Mouse (Mus musculus) cortical plate, adult 2 months (tissue): ENCODE measurements around the gene Nit1. TPM values are rescaled to one million over a fixed set of nuclear protein-coding genes. Genes with fewer than 3 reads are reported as not detected.

Experiments used
- H3K27ac ChIP-seq: fragments of 200-500 bp; 2 replicates; pipeline ENCODE4 v1.5.1; 2012; ENCODE audit warnings: low read length, control low read depth, inconsistent platforms; ENCODE audit not compliant: insufficient read depth
- H3K4me1 ChIP-seq: fragments of 200-500 bp; 2 replicates; pipeline ENCODE4 v1.6.1; 2011; ENCODE audit warnings: low read length; ENCODE audit not compliant: control insufficient read depth, insufficient read depth
- H3K4me3 ChIP-seq: fragments of 200-500 bp; 2 replicates; pipeline ENCODE4 v1.5.1; 2011; ENCODE audit warnings: mild to moderate bottlenecking, low read length, control low read depth; ENCODE audit not compliant: insufficient read depth
- CTCF ChIP-seq: fragments of 200-500 bp; IDR thresholded peaks from 2 replicates; pipeline ENCODE4 v1.5.1; 2011; ENCODE audit warnings: mild to moderate bottlenecking, control low read depth, low read length; ENCODE audit not compliant: insufficient read depth; ENCODE audit errors: extremely low read depth
- POLR2A ChIP-seq: fragments of 200-500 bp; IDR thresholded peaks from 2 replicates; pipeline ENCODE4 v1.6.1; 2011; ENCODE audit warnings: mild to moderate bottlenecking, low read length, control low read depth; ENCODE audit not compliant: insufficient read depth; ENCODE audit errors: extremely low read depth
- polyA plus RNA-seq: library from polyadenylated mRNA; depleted of rRNA; stranded (reverse); fragments of >200 nt; gene quantifications from 2 replicates; pipeline ENCODE4 v1.2.3, GENCODE M21; 2012; rRNA removed

Gene Nit1
- polyA plus RNA-seq, 1 experiment, result 71.3 TPM

DNA sequence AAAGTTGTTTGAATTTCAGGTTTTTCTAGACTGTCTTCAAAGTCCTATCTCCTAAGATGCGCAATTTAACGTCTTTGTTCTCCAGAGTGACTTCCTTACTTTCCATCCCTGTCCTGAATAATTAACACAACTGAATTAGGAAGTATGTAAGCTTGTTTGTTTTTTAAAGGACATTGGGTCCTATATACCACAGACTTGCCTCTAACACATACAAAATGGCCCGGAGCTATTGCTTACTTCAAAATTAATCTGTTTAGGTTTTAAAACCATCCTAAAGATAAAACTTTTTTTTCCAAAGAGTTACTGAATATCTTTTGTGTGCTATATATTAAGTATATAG is 50.4 kb downstream of the Nit1 start:
- H3K4me3 ChIP-seq, result peak overlapping the region; percentile 79
- TF ChIP-seq CTCF (no peak), POLR2A (no peak)
- no peak overlapping the region; the same call in 1 of the 2 replicates for H3K27ac ChIP-seq
- H3K4me1 ChIP-seq, result no peaks in the 10 kb centered on the region

DNA sequence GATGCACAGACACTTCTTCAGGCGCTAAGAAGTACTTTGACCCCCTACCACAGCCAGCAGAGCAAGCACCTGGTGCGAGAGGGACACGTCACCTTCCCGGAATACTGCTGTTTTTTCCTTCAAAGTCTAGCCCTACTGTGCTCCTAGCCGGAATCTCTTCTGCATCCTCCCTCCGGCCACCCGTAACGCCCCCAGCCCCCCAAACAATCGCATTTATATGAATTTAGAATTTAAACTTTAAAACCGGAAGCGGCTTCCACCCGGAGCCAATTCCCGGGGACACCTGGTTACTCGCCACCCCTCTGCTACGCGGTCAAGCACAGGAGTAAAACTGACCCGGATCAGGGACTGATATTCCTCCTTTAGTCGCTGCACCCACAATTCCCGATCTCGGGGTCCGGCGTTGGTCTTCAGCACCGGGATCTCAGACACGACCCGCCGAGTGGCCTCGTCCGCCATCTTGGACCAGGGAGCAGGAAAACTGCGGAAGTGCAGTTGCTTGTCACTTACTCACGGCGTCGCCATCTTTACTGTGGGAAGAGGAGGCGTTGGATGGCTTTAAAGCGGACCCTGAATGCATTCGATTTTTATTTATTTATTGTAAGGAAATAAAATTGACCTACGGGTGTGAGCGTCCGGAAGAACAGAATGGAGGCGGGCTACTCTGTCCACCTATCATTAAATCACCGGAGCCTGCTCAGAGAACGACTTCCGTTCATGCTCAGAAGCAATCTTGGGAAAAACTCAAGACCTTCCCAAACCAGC is 51.0 kb downstream of the Nit1 start, which contains the start of gene Ufc1:
Gene Ufc1 (minus strand): TSS at position 727 of the 765 bp plus-strand sequence.
- Histone ChIP-seq H3K4me3 (peak within 1 kb of the TSS; percentile 79), H3K27ac (peak within 1 kb of the TSS; percentile 94), H3K4me1 (no peaks in the 10 kb centered on the region)
- TF ChIP-seq CTCF, result no peak
- peak; percentile 56; the same call in 1 of the 2 replicates for TF ChIP-seq POLR2A

- H3K27ac ChIP-seq, result peak overlapping the region; percentile 30
- H3K4me3 ChIP-seq, result peak overlapping the region; percentile 79
- TF ChIP-seq POLR2A, result no peak
- no peak for TF ChIP-seq CTCF
These were observed 51.5 kb downstream of the Nit1 start for GRCm38 (mm10) chr1:171293906-171294297.

GRCm38 (mm10) chr1:171293351-171293750 is 52.1 kb downstream of the Nit1 start:
- H3K27ac ChIP-seq, result no peak overlapping the region

More at GRCm38 (mm10) chr1:171293906-171294297, 51.5 kb downstream of the Nit1 start:
- no peaks in the 10 kb centered on the region for H3K4me1 ChIP-seq

DNA sequence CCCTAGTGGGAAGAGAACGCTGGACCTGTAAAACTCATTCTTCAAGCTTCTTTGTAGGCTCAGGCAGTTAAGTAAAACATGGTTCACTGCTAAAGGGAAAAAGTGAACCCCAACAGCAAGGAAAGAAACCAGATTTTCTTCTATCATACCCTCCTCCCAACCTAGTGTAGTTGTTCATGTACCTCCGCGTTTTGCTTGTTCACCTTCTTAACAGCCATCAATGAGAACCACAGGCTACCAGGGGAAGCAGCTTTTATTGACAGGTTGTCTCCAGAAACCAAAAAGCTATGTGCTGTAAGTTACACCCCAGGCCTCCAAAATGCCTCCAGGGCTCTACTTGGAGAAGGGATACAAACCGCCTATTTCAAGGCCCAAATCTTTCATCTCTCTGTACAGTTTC is 57.1 kb downstream of the Nit1 start:
- Histone ChIP-seq H3K4me1 (peaks cover 4% of the 10 kb centered on the region; the same call in 1 of the 2 replicates), H3K27ac (peak overlapping the region; percentile 79; the same call in 1 of the 2 replicates), H3K4me3 (peak overlapping the region; percentile 85)
- no peak for TF ChIP-seq CTCF

More at GRCm38 (mm10) chr1:171293351-171293750, 52.1 kb downstream of the Nit1 start:
- Histone ChIP-seq H3K4me1 (no peaks in the 10 kb centered on the region), H3K4me3 (peak overlapping the region; percentile 79; the same call in 1 of the 2 replicates)
- TF ChIP-seq POLR2A, result no peak
- TF ChIP-seq CTCF, result no peak

Other genes starting within 250 kb of the Nit1 start
- 2.7 and 4.5 TPM in 2 replicates for gene Cfap126, start 231.7 kb downstream of the Nit1 start, polyA plus RNA-seq
- gene Sdhc, start 195.0 kb downstream of the Nit1 start, polyA plus RNA-seq, result 219 and 242 TPM in 2 replicates
- gene Mpz, start 194.9 kb downstream of the Nit1 start, polyA plus RNA-seq, result 0.13 and 0.19 TPM in 2 replicates
- gene Pcp4l1, start 149.4 kb downstream of the Nit1 start, polyA plus RNA-seq, result 109 and 168 TPM in 2 replicates
- gene Nr1i3, start 131.7 kb downstream of the Nit1 start, polyA plus RNA-seq, result 0.11 and 0.15 TPM in 2 replicates
- 82.2 and 94.6 TPM in 2 replicates for gene Tomm40l, start 123.1 kb downstream of the Nit1 start, polyA plus RNA-seq
- 2.8 and 3.0 TPM in 2 replicates for gene Apoa2, start 120.6 kb downstream of the Nit1 start, polyA plus RNA-seq
- 35.9 and 40.7 TPM in 2 replicates for gene Fcer1g, start 111.3 kb downstream of the Nit1 start, polyA plus RNA-seq
- gene Adamts4, start 95.2 kb downstream of the Nit1 start, polyA plus RNA-seq, result 14.4 and 20.1 TPM in 2 replicates
- 202 and 215 TPM in 2 replicates for gene Ndufs2, start 94.3 kb downstream of the Nit1 start, polyA plus RNA-seq
- 73.7 and 74.1 TPM in 2 replicates for gene B4galt3, start 75.3 kb downstream of the Nit1 start, polyA plus RNA-seq
- gene Ppox, start 64.5 kb downstream of the Nit1 start, polyA plus RNA-seq, result 72.1 and 76.9 TPM in 2 replicates
- 70.2 TPM in 2 replicates for gene Usp21, start 57.7 kb downstream of the Nit1 start, polyA plus RNA-seq
- 93.9 and 98.8 TPM in 2 replicates for gene Ufc1, start 50.6 kb downstream of the Nit1 start, polyA plus RNA-seq
- gene Dedd, start 16.5 kb downstream of the Nit1 start, polyA plus RNA-seq, result 45.0 and 50.2 TPM in 2 replicates
- 138 and 141 TPM in 2 replicates for gene Pfdn2, start within 50 bp of the Nit1 start, polyA plus RNA-seq
- gene Klhdc9, start 15.2 kb upstream of the Nit1 start, polyA plus RNA-seq, result 8.8 and 10.4 TPM in 2 replicates
- 3.2 and 3.8 TPM in 2 replicates for gene Nectin4, start 24.5 kb upstream of the Nit1 start, polyA plus RNA-seq
- 1.6 and 2.1 TPM in 2 replicates for gene Arhgap30, start 43.3 kb upstream of the Nit1 start, polyA plus RNA-seq
- 99.2 and 102 TPM in 2 replicates for gene Usf1, start 65.7 kb upstream of the Nit1 start, polyA plus RNA-seq
- gene Tstd1, start 73.2 kb upstream of the Nit1 start, polyA plus RNA-seq, result 2.1 TPM in 2 replicates
- 8.0 and 9.0 TPM in 2 replicates for gene F11r, start 91.9 kb upstream of the Nit1 start, polyA plus RNA-seq
- 5.4 and 7.9 TPM in 2 replicates for gene Alyref2, start 157.8 kb upstream of the Nit1 start, polyA plus RNA-seq
- gene Itln1, start 189.6 kb upstream of the Nit1 start, polyA plus RNA-seq, result not detected in 2 replicates
- 0.06 TPM in 1 of 2 replicates, not detected in the other for gene Cd244a, start 213.5 kb upstream of the Nit1 start, polyA plus RNA-seq